Mouse (Mus musculus): ENCODE results near the gene Tac2.

The Tac2 gene

DNA sequence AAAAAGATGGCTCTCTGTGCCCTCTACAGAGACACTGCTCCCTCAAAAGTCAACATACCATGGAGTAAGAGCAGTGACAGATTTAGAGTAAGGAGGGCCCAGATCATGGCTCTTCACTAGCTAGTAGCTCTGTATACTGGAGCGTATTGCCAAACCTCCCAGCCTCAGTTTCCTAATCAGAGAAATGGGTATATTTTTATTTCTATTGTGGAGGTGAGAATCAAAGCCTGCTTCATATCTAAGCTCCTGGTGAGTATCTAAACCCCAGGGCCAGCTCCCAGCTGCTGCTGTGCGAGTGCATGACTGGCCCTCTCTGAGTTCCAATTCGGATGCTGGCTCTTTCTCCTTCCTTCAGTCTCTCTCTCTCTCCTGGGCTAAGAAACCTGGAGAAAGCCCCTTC is at the start of gene Tac2:
Tac2 (plus strand) TSS at position 301 of the 400 bp plus-strand sequence.
- in situ Hi-C loops (cut with MboI, MseI), result no loop called here

- in situ Hi-C loops (cut with MboI, MseI), result loop anchor here (5.0 to 25.0 kb wide), 3 partner anchors 62 to 613 kb away; partner anchors contain the start of genes Baz2a, Cdk4, March9 and Tspan31
Observed at GRCm38 (mm10) chr10:127674794-127675522, 49.3 kb upstream of the Tac2 start.

- in situ Hi-C loops (cut with MboI, MseI), result loop anchor here (5.0 kb wide), 1 partner anchor 61 kb away; the partner anchor contains the start of gene Zbtb39
Observed at GRCm38 (mm10) chr10:127675859-127676398, 48.3 kb upstream of the Tac2 start.

GRCm38 (mm10) chr10:127676691-127677548 is 47.4 kb upstream of the Tac2 start:
- in situ Hi-C loops (cut with MboI, MseI), result loop anchor here (5.0 kb wide), 1 partner anchor 60 kb away; the partner anchor contains the start of gene Zbtb39

DNA sequence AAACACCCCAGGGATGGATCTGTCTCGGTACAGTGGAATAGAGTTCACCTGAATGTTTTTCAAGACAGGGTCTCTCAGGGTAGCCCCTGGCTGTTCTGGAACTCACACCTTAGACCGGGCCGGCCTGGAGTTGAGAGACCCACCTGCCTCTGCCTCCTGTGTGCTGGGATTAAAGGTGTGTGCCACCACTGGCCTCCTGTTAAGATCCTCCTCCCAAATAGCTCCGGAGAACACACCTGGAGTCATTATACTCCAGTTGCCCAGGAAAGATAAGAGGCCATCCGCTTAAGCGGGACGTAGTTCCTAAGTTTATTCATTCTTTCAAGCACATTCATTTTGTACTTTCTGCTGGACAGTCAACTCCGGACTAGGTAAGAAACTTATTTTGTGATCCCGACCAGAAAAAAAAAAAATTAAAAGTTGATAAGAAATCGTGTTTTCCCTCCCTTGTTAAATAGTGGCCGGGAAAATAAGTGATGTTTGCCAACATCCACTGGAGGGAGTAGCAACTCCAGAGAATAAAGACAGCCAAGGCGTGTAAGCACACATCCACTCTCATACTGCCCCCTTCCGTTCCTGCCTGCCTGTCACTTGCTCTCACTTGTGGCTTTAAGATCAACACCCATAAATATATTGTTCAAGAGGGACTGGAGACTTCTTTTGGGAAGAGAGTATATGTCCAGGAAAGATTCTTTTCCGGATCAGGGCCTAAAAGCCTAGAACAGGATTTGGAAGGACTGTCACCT is 46.5 kb upstream of the Tac2 start:
- in situ Hi-C loops (cut with MboI, MseI), result loop anchor here (5.0 kb wide), 1 partner anchor 60 kb away; the partner anchor contains the start of gene Zbtb39

DNA sequence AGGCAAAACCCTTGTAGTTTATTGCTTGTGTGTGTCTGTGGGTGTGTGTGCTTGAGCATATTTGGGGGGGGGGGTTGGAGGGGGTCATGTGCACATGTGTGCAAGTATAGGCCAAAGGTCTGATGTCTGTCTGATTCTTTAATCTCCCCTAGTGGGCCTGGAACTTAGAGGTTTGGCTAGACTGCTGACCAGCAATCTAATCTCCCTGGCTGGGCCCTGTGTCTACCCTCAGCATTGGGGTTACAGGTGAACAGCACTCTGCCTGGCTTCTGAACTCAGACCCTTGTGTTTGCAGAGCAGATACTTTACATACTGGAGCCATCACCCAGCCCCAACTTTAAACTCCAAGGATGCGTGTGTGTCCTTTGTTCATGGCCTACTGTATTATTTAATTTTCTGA is 45.1 kb upstream of the Tac2 start:
- in situ Hi-C loops (cut with MboI, MseI), result loop anchor here (5.0 kb wide), 1 partner anchor 58 kb away; the partner anchor contains the start of gene Zbtb39

DNA sequence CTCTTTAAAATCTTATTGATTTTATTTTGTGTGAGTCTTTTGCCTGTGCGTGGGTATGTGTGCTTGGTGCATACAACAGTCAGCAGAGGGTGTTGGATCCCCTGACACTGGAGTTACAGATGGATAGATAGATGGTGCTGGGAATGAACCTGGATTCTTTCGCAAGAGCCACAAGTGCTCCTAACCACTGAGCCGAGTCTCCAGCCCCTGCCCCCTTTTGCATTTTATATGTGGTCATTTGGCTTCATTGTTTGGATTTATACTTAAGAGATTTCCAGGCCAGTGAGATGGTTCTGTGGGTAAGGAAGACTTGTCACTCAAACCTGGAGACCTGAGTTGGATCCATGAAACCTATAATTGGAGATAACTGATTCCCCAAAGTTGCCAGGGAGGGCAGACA is 44.4 kb upstream of the Tac2 start:
- in situ Hi-C loops (cut with MboI, MseI), result loop anchor here (5.0 kb wide), 1 partner anchor 57 kb away; the partner anchor contains the start of gene Zbtb39

DNA sequence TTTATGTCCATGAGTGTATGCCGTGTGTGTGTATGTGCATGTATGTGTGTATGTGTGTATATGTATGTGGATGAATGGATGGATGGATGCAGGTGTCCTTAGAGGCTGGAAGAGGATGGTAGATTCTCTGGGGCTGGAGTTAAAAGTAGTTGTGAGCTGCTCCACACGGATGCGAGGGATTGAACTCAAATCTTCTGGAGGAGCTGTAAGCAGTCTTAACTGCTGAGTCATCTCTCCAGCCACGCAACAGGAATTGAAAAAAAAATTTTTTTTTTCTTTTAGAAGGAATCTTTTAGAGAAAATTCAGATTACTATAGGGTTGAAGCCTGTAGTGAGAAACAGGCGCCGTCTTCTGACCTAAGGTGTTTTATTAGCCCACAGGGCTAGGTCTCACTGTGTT is 41.4 kb upstream of the Tac2 start:
- in situ Hi-C loops (cut with MboI, MseI), result no loop called here

GRCm38 (mm10) chr10:127691053-127691452 is 33.2 kb upstream of the Tac2 start:
- in situ Hi-C loops (cut with MboI, MseI), result loop anchor here (10.0 kb wide), 1 partner anchor 244 kb away; no protein-coding TSS in a partner anchor

DNA sequence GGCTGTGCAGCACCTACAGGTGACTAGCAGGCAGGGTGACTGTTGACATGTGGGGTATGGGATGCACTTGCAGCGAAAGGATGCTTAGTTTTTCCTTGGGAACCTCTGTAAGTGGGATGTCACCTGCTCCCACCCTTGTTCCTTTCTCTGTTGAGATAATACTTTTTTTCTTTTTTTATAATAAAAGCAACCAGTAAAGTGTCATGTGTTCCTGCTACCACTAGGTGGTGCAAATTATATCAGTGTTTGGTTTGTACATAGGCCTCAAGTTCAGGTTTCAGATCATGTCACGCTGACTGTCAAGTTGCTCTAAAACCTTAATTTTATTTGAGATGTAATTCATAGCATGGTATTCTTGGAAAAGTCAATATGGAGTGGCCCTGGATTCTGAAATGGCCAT is 29.6 kb upstream of the Tac2 start:
- in situ Hi-C loops (cut with MboI, MseI), result loop anchor here (10.0 kb wide), 1 partner anchor 240 kb away; no protein-coding TSS in a partner anchor

DNA sequence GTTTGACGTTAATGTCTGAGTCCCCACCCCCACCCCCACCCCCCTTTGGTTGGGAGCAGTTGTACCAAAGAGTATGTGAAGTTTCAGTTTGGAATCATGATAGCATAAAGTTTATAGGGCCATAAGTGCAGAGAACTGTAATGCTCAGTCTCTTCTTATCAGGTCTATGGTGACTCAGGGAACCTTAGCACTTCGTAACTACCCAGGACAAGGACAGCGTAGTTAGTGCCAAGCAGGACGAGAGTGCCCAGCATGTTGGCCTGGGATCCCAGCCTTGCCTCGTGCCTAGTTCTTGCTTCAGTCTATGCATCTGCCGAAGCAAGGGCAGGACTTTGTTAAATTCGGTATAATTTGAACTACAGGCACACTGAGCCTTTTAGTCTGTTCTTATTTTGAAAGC is 28.5 kb upstream of the Tac2 start:
- in situ Hi-C loops (cut with MboI, MseI), result loop anchor here (10.0 kb wide), 1 partner anchor 239 kb away; no protein-coding TSS in a partner anchor

- in situ Hi-C loops (cut with MboI, MseI), result loop anchor here (10.0 kb wide), 1 partner anchor 236 kb away; no protein-coding TSS in a partner anchor
Observed at GRCm38 (mm10) chr10:127698966-127699365, 25.3 kb upstream of the Tac2 start.

DNA sequence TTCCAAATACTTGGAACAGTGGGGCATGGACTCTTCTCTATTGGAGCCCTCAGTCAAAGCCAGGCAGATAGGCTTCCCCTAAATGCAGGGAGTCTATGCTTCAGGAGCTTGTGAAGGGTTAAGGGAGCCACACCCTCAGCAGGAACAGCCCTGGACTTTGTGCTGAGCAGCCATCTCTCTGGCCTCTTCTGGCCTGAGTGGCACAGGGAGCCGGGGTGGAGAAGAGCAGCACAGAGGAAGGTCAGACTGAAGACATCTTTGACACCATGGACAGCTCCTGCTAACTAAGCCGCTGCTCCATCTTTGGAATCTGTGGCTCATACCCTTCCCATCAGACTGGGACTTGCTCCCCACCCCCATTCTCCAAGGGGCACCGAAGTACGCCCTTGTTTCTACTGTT is 21.0 kb upstream of the Tac2 start:
- in situ Hi-C loops (cut with MboI, MseI), result no loop called here

DNA sequence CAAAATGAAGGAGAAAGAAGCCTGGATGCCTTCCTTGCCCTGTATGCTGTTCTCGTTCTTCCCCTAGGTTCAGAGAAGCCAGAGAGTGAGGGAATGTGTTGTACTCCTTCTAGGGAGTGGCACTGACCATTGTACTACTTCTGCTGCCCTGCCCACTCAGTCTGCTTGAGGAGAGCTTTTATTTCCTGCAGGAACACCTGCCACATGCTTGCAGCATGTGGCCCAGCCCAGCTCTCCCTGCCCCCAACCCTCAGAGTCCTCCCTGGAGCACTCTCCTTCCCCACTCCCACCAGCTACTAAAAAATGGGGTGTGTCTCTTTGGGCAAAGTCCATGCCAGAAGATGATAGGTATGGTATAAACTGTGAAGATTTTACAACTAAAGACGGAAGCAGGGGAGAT is 20.0 kb upstream of the Tac2 start:
- in situ Hi-C loops (cut with MboI, MseI), result no loop called here

DNA sequence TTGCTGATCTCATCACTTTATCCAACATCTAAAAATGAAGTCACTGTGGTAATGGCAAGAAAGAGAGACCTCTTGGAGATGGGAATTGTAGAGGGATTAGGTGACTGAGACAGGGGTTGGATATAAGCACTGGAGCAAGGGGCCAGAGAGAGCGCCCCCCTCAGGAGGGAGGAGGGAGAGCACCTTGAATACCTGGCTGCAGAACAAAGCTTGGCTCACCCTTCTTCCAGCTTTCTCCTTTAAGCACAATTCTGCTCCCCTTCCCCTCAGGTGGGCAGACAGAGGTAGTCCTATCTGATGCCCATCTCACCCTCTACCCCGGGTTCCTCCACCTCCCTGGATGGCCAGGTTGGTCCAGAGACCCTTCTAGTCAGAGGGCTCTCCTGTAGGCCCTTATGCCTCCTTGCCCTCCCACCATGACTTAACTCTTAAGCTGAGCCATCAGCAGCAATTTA is 19.5 kb upstream of the Tac2 start, which contains the start of gene Myo1a:
Myo1a (plus strand) TSS at position 405 of the 455 bp plus-strand sequence.
- in situ Hi-C loops (cut with MboI, MseI), result no loop called here

GRCm38 (mm10) chr10:127705783-127706182 is 18.5 kb upstream of the Tac2 start:
- in situ Hi-C loops (cut with MboI, MseI), result no loop called here

GRCm38 (mm10) chr10:127707721-127708120 is 16.6 kb upstream of the Tac2 start:
- in situ Hi-C loops (cut with MboI, MseI), result no loop called here

DNA sequence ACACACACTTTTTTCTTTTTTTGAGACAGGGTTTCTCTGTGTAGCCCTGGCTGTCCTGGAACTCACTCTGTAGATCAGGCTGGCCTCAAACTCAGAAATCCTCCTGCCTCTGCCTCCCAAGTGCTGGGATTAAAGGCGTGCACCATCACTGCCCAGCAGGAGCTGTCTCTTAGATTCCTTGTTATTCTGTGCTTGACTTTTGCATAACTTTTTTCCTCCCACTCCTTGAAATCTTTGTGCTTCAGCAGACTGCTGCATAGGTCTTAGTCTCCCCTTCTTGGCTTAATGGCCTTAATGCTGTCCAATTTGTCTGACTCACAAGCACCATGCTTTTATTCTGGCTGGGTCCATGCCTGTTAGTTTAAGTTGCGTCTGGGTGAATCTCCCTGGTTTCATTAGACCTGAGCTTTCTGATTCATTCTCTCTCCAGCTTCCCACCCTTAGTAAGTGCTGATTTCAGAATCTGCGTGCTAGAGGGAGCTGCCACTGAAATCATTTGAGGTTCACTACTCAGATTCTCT is 15.4 kb upstream of the Tac2 start:
- in situ Hi-C loops (cut with MboI, MseI), result no loop called here

DNA sequence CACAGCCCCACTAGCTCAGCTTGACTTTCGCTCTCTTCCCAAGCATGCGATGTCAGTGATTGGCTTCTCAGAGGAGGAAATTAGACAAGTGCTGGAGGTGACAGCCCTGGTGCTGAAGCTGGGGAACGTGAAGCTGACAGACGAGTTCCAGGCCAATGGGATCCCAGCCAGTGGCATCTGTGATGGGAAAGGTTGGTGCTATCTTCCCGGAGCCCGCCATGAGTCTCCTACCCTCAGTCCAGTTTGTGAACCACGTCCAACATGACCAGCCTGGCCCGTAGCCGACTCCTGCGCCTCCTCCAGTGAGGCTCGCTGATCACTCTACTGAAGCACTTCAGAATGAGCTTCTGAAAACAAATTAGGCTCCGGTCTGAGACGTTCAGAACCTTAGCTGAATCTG is 13.9 kb upstream of the Tac2 start:
- in situ Hi-C loops (cut with MboI, MseI), result no loop called here

- in situ Hi-C loops (cut with MboI, MseI), result no loop called here
Observed at GRCm38 (mm10) chr10:127712736-127713135, 11.5 kb upstream of the Tac2 start.
